Mouse (Mus musculus): Measurements from ENCODE around the gene Grasp. TPM values are rescaled to one million over a fixed set of nuclear protein-coding genes. Genes with fewer than 3 reads are reported as not detected.

Grasp gene
- total RNA-seq (2012; rRNA removed) (2.9 and 6.7 TPM in 2 replicates), total RNA-seq (2014; rRNA removed) (1.4 and 2.3 TPM in 2 replicates), polyA plus RNA-seq (2012; ENCODE audit: insufficient read length, low read depth) (2.4 TPM in 2 replicates)

DNA sequence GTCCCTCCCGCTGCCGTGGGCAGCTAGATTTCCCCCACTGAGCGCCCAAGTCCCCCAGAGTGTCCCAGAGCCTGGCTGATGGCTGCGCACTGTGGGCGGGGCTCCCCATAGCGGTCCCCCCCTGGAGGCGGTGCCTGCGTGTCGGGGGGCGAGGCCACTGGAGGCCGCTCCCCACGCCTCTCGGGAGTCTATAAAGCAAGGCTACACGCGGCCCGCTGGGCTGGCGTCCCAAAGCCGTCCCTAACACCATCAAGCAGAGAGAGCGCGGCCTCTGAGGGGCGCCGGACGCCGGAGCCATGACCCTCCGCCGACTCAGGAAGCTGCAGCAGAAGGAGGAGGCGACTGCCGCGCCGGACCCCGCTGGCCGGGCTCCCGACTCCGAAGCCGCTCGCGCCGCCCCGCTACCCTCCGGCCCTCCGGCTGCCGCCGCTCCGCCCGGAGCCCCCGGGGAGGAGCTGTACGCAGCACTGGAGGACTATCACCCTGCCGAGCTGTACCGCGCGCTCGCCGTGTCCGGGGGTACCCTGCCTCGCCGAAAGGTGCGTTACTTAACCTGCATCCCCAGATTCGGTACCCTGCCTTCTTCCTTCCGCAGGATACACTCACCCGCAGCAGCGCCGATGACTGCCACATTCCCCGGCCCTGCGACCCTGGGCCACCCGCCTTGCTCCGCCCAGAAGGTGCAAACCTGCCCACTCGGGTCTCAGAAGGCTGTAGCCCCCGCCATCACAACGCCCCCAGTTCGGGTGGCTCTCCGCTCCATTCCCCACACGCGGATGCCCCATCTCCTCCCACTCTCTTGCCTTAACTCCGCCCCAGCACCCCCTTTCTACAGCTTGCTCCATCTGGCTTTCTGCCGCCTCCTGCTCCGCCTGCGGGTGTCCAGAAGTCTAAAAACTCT lies at the start of gene Grasp:
Gene Grasp (plus strand): TSS at position 183 of the 901 bp plus-strand sequence.
- Histone ChIP-seq H3K4me1 (ENCODE audit: control insufficient read depth in 1 of 2, insufficient read depth in 2 of 2) (peaks cover 8 to 62% of the 10 kb centered on the region in 2 experiments), H3K27ac (ENCODE audit: insufficient read depth, low read depth) (no peak within 1 kb of the TSS), H3K27me3 (replicated peaks) (peaks cover 61% of the 10 kb centered on the region), H3K36me3 (replicated peaks in 1 of 2; ENCODE audit: control insufficient read depth in 1 of 2, insufficient read depth in 1 of 2, low read length in 1 of 2) (peaks cover 0 to 9% of the 10 kb centered on the region in 2 experiments), H3K4me3 (replicated peaks in 1 of 3; ENCODE audit: low read depth in 2 of 3, low read length in 2 of 3, poor library complexity in 1 of 3) (peak within 1 kb of the TSS; percentile 60 to 73 (median 61)), H3K9ac (ENCODE audit: insufficient read depth, low read depth) (peak within 1 kb of the TSS; percentile 47; the same call in 1 of the 2 replicates), H3K9me3 (replicated peaks; ENCODE audit: low read length) (no peaks in the 10 kb centered on the region), H3K79me2 (replicated peaks; ENCODE audit: control insufficient read depth, extremely low read depth, insufficient read depth, poor library complexity, severe bottlenecking) (no peaks in the 10 kb centered on the region), H3K4me2 (ENCODE audit: insufficient read depth, low read depth, poor library complexity, severe bottlenecking) (peak within 1 kb of the TSS; percentile 79)
- dilution Hi-C loops (cut with MboI; ENCODE audit: extremely low pct_ligation_motif_present, extremely low pct_unique_long_range_greater_than_20kb, low sequenced_read_pairs) (no loop called here), in situ Hi-C loops (cut with MboI; ENCODE audit: low pct_ligation_motif_present, low pct_unique_long_range_greater_than_20kb, low sequenced_read_pairs) (no loop called here)
- DNase-seq (ENCODE audit: extremely low read depth), result peak; percentile 73
- TF ChIP-seq ZKSCAN1 (IDR thresholded peaks at IDR 0.05; ENCODE audit: borderline replicate concordance, low read depth, low read length) (no peak), POLR2AphosphoS2 (IDR thresholded peaks at IDR 0.05; ENCODE audit: low read depth, low read length) (no peak), JUN (IDR thresholded peaks at IDR 0.05; ENCODE audit: insufficient read depth, low read depth, low read length) (no peak), EP300 (IDR thresholded peaks at IDR 0.05; ENCODE audit: low read length) (no peak), NELFE (IDR thresholded peaks at IDR 0.05; ENCODE audit: low read depth, low read length) (peak; percentile 77), MAZ (IDR thresholded peaks at IDR 0.05; ENCODE audit: low read depth, low read length) (peak; percentile 77), MYC (IDR thresholded peaks at IDR 0.05; ENCODE audit: low read depth, low read length) (no peak), USF1 (IDR thresholded peaks at IDR 0.05; ENCODE audit: low read depth, low read length) (no peak), ZMIZ1 (IDR thresholded peaks at IDR 0.05; ENCODE audit: low read depth, low read length) (peak; percentile 86; the same call in 1 of the 2 replicates), PAX5 (IDR thresholded peaks at IDR 0.05; ENCODE audit: low read length) (no peak), CHD1 (IDR thresholded peaks at IDR 0.05; ENCODE audit: low read depth, low read length) (no peak), MAFK (IDR thresholded peaks at IDR 0.05; ENCODE audit: insufficient replicate concordance, low read length) (no peak), CHD2 (IDR thresholded peaks at IDR 0.05; ENCODE audit: low read length) (no peak), IRF4 (IDR thresholded peaks at IDR 0.05; ENCODE audit: low read depth, low read length) (no peak), GABPA (IDR thresholded peaks at IDR 0.05; ENCODE audit: insufficient replicate concordance, low read depth, low read length) (no peak), RCOR1 (conservative IDR thresholded peaks at IDR 0.05; ENCODE audit: low read depth, low read length) (no peak), MXI1 (IDR thresholded peaks at IDR 0.05; ENCODE audit: low read depth, low read length) (peak; percentile 57; the same call in 1 of the 2 replicates), ELF1 (IDR thresholded peaks at IDR 0.05; ENCODE audit: low read depth, low read length) (no peak), SIN3A (IDR thresholded peaks at IDR 0.05; ENCODE audit: low read length) (no peak; the same call in 1 of the 2 replicates), JUND (conservative IDR thresholded peaks at IDR 0.05; ENCODE audit: low read depth, low read length) (no peak), TCF12 (IDR thresholded peaks at IDR 0.05; ENCODE audit: low read depth, low read length) (peak; percentile 79), ETS1 (conservative IDR thresholded peaks at IDR 0.05; ENCODE audit: low read depth, low read length) (no peak), ZNF384 (IDR thresholded peaks at IDR 0.05; ENCODE audit: low read depth, low read length) (no peak), UBTF (IDR thresholded peaks at IDR 0.05; ENCODE audit: low read depth, low read length) (peak; percentile 78; the same call in 1 of the 2 replicates), ZC3H11A (IDR thresholded peaks at IDR 0.05; ENCODE audit: low read depth, low read length) (no peak), TBP (conservative IDR thresholded peaks at IDR 0.05; ENCODE audit: low read depth, low read length) (peak; percentile 92), MAX (IDR thresholded peaks at IDR 0.05; ENCODE audit: low read length) (no peak), MEF2A (IDR thresholded peaks at IDR 0.05; ENCODE audit: borderline replicate concordance, low read depth, low read length) (no peak), CTCF (conservative IDR thresholded peaks at IDR 0.05 in 1 of 2, IDR thresholded peaks at IDR 0.05 in 1 of 2; ENCODE audit: low read depth in 2 of 2, low read length in 2 of 2) (peak in 1 of 2 experiments; percentile 22; a peak in 1 of 4 replicates), KAT2A (IDR thresholded peaks at IDR 0.05; ENCODE audit: insufficient replicate concordance, low read length) (no peak), NRF1 (IDR thresholded peaks at IDR 0.05; ENCODE audit: low read depth, low read length) (no peak; the same call in 1 of the 2 replicates), USF2 (conservative IDR thresholded peaks at IDR 0.05; ENCODE audit: low read depth, low read length) (no peak), SMC3 (IDR thresholded peaks at IDR 0.05; ENCODE audit: low read depth, low read length) (no peak), POLR2A (IDR thresholded peaks at IDR 0.05; ENCODE audit: low read depth, low read length) (peak; percentile 94), RAD21 (IDR thresholded peaks at IDR 0.05; ENCODE audit: low read depth, low read length) (no peak), HCFC1 (IDR thresholded peaks at IDR 0.05; ENCODE audit: low read depth, low read length) (no peak; the same call in 1 of the 2 replicates), BHLHE40 (IDR thresholded peaks at IDR 0.05; ENCODE audit: low read depth, low read length) (no peak), E2F4 (IDR thresholded peaks at IDR 0.05; ENCODE audit: insufficient replicate concordance, low read depth, low read length) (no peak)
